Mouse (Mus musculus) cerebellum, adult 11 months (tissue): ENCODE results near the gene Zfp952.
"Not testable (repeated sequence)": the region's sequence is repeated elsewhere in the genome, so short reads cannot be mapped to it uniquely, and the experiment has no call there.

Experiments
- DNase-seq: peaks from one replicate; pipeline ENCODE4 v3.0.0; 2022

The Zfp952 gene

GRCm38 (mm10) chr17:32992699-32993474, at the start of gene Zfp952:
Gene Zfp952 (plus strand): TSS chr17:32993129.
- DNase-seq, result peak; percentile 74

DNA sequence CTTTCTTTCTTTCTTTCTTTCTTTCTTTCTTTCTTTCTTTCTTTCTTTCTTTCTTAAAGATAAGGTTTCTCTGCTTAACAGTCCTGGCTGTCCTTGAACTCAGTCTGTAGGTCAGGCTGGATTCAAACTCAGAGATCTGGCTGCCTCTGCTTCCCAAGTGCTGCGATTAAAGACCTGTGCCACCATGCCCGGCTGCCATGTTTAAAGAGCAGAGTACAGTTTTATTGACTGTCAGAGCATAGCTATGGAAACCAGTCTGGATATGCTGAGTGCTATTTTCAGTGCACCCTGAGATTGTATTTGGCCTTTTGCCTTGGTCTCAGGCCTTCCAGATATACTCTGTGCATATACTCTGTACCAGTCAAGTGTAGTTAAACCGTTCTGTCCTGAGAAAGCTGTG, 49.3 kb upstream of the Zfp952 start:
- no peak for DNase-seq

DNA sequence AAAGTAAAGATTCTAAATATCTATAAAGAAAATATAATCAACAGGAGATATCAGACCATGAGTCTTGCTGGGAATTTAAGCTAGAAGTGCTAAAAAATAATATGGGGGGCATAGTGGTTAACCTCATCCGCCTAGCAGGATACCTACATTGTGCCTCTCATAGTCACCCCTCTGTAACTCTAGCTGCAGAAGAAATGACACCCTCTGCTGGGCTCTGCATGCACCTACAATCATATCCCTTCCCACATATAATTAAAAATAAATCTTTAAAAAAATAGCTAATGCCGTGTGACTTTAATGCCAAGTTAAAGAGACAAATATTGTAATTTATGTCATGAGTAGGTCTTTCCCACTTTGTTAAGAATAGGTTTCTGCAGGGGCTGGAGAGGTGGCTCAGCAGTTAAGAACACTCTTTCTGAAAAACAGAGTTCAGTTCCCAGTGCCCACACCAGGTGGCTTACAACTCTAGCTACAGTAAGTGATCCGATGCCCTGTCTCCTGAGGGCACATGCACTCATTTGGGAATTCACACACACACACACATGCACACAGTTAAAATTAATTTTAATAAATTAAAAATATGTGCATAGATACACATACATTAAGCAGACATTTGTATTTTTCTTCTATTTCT, 48.4 kb upstream of the Zfp952 start:
- no peak for DNase-seq

DNA sequence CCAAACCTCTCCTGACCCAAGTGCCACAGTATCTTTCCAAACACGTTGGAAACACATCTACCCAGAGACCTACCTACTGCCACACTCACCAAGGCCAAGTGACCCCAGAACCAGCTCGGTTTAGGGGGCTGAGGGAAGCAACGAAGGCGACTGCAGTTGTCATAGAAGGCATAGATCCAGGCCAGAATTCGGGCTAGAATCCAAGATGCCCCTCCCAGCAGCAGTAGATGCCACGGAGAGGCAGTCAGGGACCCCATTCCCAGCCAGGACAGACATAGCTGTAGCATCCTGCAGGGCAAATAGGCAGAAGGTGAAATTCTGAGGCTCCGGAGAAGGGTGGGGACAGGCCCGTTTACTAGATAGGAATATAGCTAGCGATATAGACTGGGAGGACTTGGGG, 46.2 kb upstream of the Zfp952 start:
- no peak for DNase-seq

DNA sequence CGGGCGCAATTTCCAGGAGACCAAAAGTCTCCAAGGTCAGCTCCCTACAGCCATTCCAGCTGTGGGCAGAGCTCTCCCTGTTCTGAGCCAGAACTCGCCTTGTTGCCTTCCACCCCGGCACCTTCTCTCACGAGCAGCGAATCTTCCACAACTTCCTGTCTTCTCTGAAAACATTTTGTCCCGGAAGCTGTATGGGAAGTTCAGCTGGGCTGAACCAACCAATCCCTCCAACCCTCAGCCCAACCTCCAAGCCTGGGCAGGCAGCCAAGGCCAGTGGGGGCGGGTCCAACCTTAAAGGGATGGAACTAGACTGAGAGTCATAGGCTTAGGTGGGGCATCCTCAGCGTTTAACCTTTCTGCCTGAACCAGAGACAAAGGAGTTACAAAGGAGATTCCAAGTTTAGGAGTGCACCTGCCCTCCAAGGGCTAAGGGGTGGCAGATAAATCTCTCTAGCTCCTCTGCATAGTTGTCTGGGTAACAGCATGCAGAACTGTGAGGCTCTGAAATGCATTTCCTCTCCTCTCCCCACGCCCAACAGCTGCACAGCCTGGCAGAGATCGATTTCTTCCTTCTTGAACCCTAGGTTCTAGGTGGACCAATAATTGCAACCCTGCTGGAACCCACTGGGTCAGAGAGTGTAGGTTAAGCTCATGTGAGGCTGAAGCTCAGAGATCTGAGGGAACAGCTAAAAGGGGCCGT, 45.6 kb upstream of the Zfp952 start, which contains the start of gene Cyp4f13:
Gene Cyp4f13, minus strand, starts transcription at position 188 of the 700 bp plus-strand sequence.
- DNase-seq, result peak; percentile 89

GRCm38 (mm10) chr17:32950136-32950535, 42.8 kb upstream of the Zfp952 start:
- DNase-seq, result no peak

DNA sequence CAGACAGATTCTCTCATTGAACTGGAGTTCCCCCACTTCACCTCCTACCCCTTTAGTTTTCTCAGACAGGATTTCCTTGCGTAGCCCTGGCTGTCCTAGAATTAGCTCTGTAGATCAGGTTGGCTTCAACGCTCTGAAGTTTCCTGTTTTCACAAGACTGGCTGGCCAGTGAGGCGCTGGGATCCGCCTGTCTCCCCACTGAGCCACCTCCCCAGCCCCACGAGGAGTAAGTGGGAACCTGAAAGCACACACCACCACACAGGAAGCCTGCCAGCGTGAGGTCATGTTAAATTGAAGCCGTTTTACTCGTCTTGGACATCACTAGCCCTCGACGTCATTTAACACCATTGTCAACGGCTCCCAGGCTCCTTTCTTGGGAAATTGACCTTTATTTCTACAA, 41.9 kb upstream of the Zfp952 start:
- no peak for DNase-seq

GRCm38 (mm10) chr17:32951441-32951840, 41.5 kb upstream of the Zfp952 start:
- peak; percentile 83 for DNase-seq

- DNase-seq, result peak; percentile 12
These were observed 27.7 kb upstream of the Zfp952 start for GRCm38 (mm10) chr17:32965253-32965622.

GRCm38 (mm10) chr17:32965623-32966290, 27.2 kb upstream of the Zfp952 start, which contains the start of gene Zfp472:
Gene Zfp472 (plus strand): TSS chr17:32965814.
- peak; percentile 83 for DNase-seq

DNA sequence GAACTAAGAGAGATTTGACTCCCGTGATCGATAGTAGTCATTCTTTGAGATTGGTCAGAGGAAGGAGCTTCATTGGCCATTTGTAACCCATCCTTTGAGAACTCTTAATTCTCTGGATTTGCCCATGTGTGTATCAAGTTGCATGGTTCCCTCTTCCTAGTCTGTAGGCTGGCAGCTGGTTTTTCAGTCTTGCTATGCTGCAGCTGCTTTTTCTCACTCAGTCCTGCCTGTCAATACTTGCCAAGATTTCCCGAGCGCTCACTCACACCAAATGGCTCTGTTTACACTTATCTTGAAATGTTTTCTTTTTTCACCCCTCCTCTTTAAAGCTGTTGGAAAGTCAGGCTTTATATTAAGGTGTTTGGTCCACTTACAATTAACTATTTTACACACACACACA, 11.6 kb upstream of the Zfp952 start:
- DNase-seq, result no peak

DNA sequence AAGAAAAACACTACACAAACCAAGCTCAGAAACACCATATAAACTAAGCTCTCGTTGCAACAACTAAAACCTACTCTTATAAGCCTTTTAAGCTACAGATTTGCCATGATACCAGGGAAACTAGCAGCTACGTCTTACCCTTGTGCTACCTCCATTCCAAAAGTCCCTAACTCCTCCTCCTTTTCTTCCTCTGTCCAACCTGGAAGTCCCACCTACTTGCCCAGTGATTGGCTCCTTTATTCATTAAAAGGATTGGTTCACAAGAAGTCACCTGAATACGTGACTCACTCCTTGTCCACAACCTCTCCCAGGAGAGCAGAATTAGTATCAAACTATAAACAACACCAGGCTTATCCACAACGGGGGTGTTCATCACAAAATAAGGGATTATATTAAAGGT, 6.6 kb upstream of the Zfp952 start:
- DNase-seq, result no peak

DNA sequence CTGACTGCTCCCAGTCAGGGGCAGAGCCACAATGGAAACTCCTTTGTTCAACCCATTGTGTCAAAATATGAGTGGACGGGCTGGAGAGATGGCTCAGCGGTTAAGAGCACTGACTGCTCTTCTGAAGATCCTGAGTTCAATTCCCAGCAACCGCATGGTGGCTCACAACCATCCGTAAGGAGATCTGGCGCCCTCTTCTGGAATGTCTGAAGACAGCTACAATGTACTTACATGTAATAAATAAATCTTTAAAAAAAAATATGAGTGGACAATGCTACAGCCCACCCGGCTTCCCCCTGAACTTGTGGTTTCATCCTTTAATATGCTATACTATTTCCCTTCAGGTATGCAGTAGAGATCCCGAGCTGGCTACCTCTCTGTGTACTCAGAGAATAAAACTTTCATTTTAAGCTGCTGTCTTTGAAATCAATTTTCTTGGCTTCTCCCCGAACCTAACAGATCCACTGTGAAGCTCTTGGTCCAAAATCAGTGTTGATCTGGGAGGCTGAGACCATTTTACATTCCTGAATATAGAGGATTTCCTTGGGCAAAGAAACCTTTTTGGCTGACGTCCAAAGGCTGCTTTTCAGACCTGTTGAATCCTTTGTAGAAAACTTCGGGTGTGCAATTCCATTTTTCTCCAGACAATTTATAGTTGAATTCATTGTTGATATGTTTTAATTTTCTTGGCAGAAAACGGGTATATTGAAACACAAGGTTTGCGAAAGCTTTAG, 797 bp upstream of the Zfp952 start:
- DNase-seq, result no peak

DNA sequence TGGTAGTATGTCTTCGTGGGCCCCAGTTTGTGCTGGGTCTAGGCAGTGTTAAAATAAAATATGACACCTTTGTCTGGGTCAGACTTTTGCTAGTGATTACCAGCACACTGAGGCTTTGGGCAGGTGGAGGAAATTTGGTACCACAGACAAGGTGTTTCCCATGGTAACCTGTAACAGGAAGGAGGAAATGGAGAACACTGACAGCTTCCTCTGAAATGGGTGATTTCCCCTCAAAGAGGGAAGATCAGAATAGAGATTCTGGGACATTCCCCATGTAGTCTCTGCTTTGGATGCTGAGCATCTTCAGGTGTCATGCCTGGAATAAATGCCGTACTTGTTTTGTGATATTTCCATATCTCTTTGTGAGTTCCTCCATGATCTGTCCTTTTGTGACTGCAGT, 5.6 kb downstream of the Zfp952 start:
- no peak for DNase-seq

DNA sequence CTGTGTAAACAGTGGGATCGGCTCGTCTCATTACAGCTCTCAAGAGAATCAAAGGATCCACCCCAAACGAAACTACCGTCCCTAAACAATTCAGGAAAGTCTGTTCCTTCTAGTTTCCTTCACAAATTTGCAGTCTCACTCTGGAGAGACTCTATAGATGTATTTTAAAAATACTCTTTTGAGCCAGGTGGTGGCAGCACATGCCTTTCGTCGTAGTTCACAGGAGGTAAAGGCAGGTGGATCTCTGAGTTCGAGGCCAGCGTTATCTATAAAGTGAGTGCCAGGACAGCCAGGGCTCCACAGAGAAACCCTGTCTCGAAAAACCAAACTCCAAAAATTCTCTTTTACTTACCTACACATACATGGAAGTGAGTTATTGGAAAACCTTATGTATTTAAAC, 15.4 kb downstream of the Zfp952 start:
- no peak for DNase-seq

GRCm38 (mm10) chr17:33020434-33020833, 27.5 kb downstream of the Zfp952 start:
- not testable (repeated sequence) for DNase-seq

DNA sequence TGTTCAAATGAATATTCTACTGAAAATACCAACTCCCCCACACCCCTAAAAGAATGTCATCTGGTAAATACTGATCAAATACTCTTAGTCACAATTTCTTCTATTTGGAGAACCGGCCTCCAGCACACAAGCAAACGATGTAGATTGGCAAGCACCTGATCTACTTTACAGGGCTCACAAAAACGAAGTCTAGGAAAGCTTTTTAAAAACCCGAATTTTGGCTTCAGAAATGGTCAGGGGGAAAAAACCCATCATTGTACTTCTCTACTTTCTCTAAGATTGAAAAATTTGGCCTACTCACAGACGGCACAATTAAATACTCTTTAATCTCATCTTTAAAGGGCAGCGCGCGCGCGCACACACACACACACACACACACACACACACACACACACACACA, 39.4 kb downstream of the Zfp952 start:
- no peak for DNase-seq

DNA sequence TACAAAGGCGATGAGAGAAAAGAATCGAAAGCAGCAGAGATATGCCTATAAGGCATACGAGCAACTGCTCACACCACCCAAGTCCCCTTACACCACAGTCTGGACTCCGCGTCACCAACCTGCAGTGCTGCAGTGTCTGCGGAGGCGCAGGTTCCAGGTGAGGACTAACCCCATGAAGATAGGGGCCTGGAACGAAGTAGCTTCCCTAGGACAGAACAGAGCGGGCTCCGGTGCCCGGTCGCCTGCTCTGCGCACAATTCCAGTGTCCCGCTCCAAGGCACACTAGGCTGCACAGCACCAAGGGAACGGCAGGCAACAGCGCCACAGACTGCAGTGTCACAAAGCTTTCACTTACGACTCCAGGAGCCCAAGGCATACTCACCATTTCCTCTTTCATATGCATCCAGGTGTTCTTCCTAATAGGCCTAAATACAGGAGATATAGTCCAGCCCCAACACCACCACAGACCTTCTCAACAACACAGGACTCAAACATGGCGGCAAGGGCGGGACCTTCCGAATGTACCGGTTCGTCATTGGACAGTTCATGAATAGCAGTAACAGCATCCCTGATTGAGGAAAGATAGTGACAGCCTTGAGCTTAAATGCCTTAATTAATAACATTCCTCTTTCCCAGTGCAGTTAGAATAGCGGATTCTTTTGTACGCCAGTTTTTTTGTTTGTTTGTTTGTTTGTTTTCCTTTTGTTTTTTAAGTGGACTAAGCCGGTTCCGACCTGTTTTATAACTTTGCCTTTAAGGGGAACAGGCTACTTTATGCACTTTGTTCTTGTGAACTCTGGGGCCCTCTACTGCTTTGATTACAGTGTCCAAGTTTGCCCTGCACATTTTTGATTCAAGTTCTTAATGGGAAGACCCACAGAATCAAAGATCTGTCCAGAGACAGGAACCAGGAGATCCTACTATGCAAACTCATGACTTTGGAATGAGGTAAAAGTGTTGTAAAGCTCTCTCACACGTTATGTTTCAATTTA, 40.3 kb downstream of the Zfp952 start, which contains the start of gene Zfp763:
Gene Zfp763, minus strand, starts transcription at position 503 of the 992 bp plus-strand sequence.
- DNase-seq, result peak; percentile 66
